Mouse (Mus musculus): Measurements from ENCODE around the gene Lsm7. TPM values are rescaled to one million over a fixed set of nuclear protein-coding genes. Genes with fewer than 3 reads are reported as not detected.

Gene Lsm7
- polyA plus RNA-seq, 1 experiment from 2014 or later: 303 TPM

MicroRNAs encoded within 50 kb of the gene (microRNA counts, 519-probe panel; counts per million panel counts)
- 19.3 counts per million for microRNA mmu-miR-1982

Small RNA genes within 50 kb of the gene (microRNA-seq; reads per million reads assigned to microRNA genes)
- 3.8 reads per million, percentile 18 among the genes with 10 or more reads in this experiment for gene Mir1982 (ENCODE audit: borderline number of aligned reads)

Other genes with a start within 250 kb of the Lsm7 start
- 1.9 and 2.5 TPM in 2 replicates for gene Gm49322, start 249.2 kb downstream of the Lsm7 start, polyA plus RNA-seq (2014; fragmentation: Nextera tagmentation; extraction: Ambion mirVana)
- 104 and 125 TPM in 2 replicates for gene Csnk1g2, start 232.4 kb downstream of the Lsm7 start, polyA plus RNA-seq (2014; fragmentation: Nextera tagmentation; extraction: Ambion mirVana)
- gene Btbd2, start 198.1 kb downstream of the Lsm7 start, polyA plus RNA-seq (2014; fragmentation: Nextera tagmentation; extraction: Ambion mirVana): 71.6 and 81.2 TPM in 2 replicates
- gene Mknk2, start 177.1 kb downstream of the Lsm7 start, polyA plus RNA-seq (2014; fragmentation: Nextera tagmentation; extraction: Ambion mirVana): 84.6 and 86.7 TPM in 2 replicates
- 31.2 and 37.0 TPM in 2 replicates for gene Mob3a, start 153.2 kb downstream of the Lsm7 start, polyA plus RNA-seq (2014; fragmentation: Nextera tagmentation; extraction: Ambion mirVana)
- gene Izumo4, start 153.0 kb downstream of the Lsm7 start, polyA plus RNA-seq (2014; fragmentation: Nextera tagmentation; extraction: Ambion mirVana): 10.3 and 14.4 TPM in 2 replicates
- gene Ap3d1, start 112.9 kb downstream of the Lsm7 start, polyA plus RNA-seq (2014; fragmentation: Nextera tagmentation; extraction: Ambion mirVana): 67.6 and 75.8 TPM in 2 replicates
- 20.7 and 21.5 TPM in 2 replicates for gene Dot1l, start 100.0 kb downstream of the Lsm7 start, polyA plus RNA-seq (2014; fragmentation: Nextera tagmentation; extraction: Ambion mirVana)
- gene Sf3a2, start 57.0 kb downstream of the Lsm7 start, polyA plus RNA-seq (2014; fragmentation: Nextera tagmentation; extraction: Ambion mirVana): 69.6 TPM in 2 replicates
- gene Plekhj1, start 56.6 kb downstream of the Lsm7 start, polyA plus RNA-seq (2014; fragmentation: Nextera tagmentation; extraction: Ambion mirVana): 102 and 111 TPM in 2 replicates
- 0.13 TPM in 1 of 2 replicates, not detected in the other for gene Amh, start 50.0 kb downstream of the Lsm7 start, polyA plus RNA-seq (2014; fragmentation: Nextera tagmentation; extraction: Ambion mirVana)
- 13.0 and 20.3 TPM in 2 replicates for gene Jsrp1, start 41.7 kb downstream of the Lsm7 start, polyA plus RNA-seq (2014; fragmentation: Nextera tagmentation; extraction: Ambion mirVana)
- 1,606 and 1,697 TPM in 2 replicates for gene Oaz1, start 28.6 kb downstream of the Lsm7 start, polyA plus RNA-seq (2014; fragmentation: Nextera tagmentation; extraction: Ambion mirVana)
- 1.2 and 1.3 TPM in 2 replicates for gene Lingo3, start 11.2 kb downstream of the Lsm7 start, polyA plus RNA-seq (2014; fragmentation: Nextera tagmentation; extraction: Ambion mirVana)
- 37.6 and 40.8 TPM in 2 replicates for gene Sppl2b, start 66 bp upstream of the Lsm7 start, polyA plus RNA-seq (2014; fragmentation: Nextera tagmentation; extraction: Ambion mirVana)
- 0.06 and 0.08 TPM in 2 replicates for gene Tmprss9, start 16.6 kb upstream of the Lsm7 start, polyA plus RNA-seq (2014; fragmentation: Nextera tagmentation; extraction: Ambion mirVana)
- gene Timm13, start 45.8 kb upstream of the Lsm7 start, polyA plus RNA-seq (2014; fragmentation: Nextera tagmentation; extraction: Ambion mirVana): 325 and 348 TPM in 2 replicates
- 21.6 and 22.9 TPM in 2 replicates for gene Lmnb2, start 63.0 kb upstream of the Lsm7 start, polyA plus RNA-seq (2014; fragmentation: Nextera tagmentation; extraction: Ambion mirVana)
- 35.5 and 39.9 TPM in 2 replicates for gene Gadd45b, start 74.9 kb upstream of the Lsm7 start, polyA plus RNA-seq (2014; fragmentation: Nextera tagmentation; extraction: Ambion mirVana)
- gene Gng7, start 159.7 kb upstream of the Lsm7 start, polyA plus RNA-seq (2014; fragmentation: Nextera tagmentation; extraction: Ambion mirVana): 5.9 and 8.7 TPM in 2 replicates
- gene Diras1, start 170.5 kb upstream of the Lsm7 start, polyA plus RNA-seq (2014; fragmentation: Nextera tagmentation; extraction: Ambion mirVana): 0.95 and 1.1 TPM in 2 replicates
- gene Slc39a3, start 182.2 kb upstream of the Lsm7 start, polyA plus RNA-seq (2014; fragmentation: Nextera tagmentation; extraction: Ambion mirVana): 11.9 and 15.4 TPM in 2 replicates
- 163 and 179 TPM in 2 replicates for gene Sgta, start 205.0 kb upstream of the Lsm7 start, polyA plus RNA-seq (2014; fragmentation: Nextera tagmentation; extraction: Ambion mirVana)
- gene Thop1, start 214.8 kb upstream of the Lsm7 start, polyA plus RNA-seq (2014; fragmentation: Nextera tagmentation; extraction: Ambion mirVana): 61.7 and 62.9 TPM in 2 replicates
- 0.60 and 0.68 TPM in 2 replicates for gene Creb3l3, start 243.7 kb upstream of the Lsm7 start, polyA plus RNA-seq (2014; fragmentation: Nextera tagmentation; extraction: Ambion mirVana)

Data from embryonic facial prominence, embryonic 14.5 days (tissue).